Mouse (Mus musculus) stomach, postnatal 0 days (tissue): ENCODE results near the gene Cck.

Experiments used
- CTCF ChIP-seq: IDR thresholded peaks from 2 replicates; pipeline ENCODE4 v1.5.1; 2016; ENCODE audit warnings: antibody characterized with exemption, low read depth, mild to moderate bottlenecking, moderate library complexity
- EP300 ChIP-seq: optimal IDR thresholded peaks from 2 replicates; pipeline ENCODE3; 2016; ENCODE audit warnings: antibody characterized with exemption

DNA sequence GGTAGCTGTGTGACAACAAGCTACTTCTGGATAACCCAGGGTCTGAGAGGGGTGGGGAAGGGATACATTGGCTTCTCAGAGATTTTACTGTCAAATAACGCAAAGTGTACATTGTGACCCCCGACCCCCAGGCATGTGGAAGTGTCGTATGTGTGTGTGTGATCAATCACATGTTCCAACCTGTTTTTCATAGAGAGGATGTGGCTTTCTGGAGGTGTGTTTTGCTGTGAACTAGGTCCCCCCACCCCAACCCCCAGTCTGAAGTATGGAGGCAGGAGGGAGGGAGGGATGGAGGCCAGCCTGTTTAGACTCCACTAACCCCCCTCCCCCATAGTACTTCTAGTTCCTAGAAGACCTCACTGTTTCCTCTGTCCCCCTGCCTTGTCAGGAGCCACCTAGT is 40.6 kb downstream of the Cck start:
- TF ChIP-seq CTCF, result no peak
- no peak for TF ChIP-seq EP300
